Mouse (Mus musculus) small intestine, adult 2 months (tissue): Measurements from ENCODE around the gene Gnl1. TPM values are rescaled to one million over a fixed set of nuclear protein-coding genes. Genes with fewer than 3 reads are reported as not detected.

ENCODE experiments used
- H3K27ac ChIP-seq: fragments of 200-500 bp; 2 replicates; pipeline ENCODE4 v1.5.1; 2012; ENCODE audit warnings: low read depth, low read length, control low read depth, inconsistent platforms; ENCODE audit not compliant: insufficient read depth
- H3K27me3 ChIP-seq: fragments of 200-500 bp; 2 replicates; pipeline ENCODE4 v1.6.1; 2012; ENCODE audit warnings: mild to moderate bottlenecking, moderate library complexity, low read length, inconsistent platforms; ENCODE audit not compliant: control insufficient read depth, insufficient read depth
- H3K36me3 ChIP-seq: fragments of 200-500 bp; 2 replicates; pipeline ENCODE4 v1.6.1; 2012; ENCODE audit warnings: mild to moderate bottlenecking, low read length, control low read depth, inconsistent platforms; ENCODE audit not compliant: control insufficient read depth, insufficient read depth
- H3K4me1 ChIP-seq: fragments of 200-500 bp; 2 replicates; pipeline ENCODE4 v1.6.1; 2012; ENCODE audit warnings: low read length, inconsistent platforms, mixed read lengths; ENCODE audit not compliant: control insufficient read depth, insufficient read depth, insufficient read length
- H3K4me3 ChIP-seq: fragments of 200-500 bp; 2 replicates; pipeline ENCODE4 v1.5.1; 2012; ENCODE audit warnings: low read depth, mild to moderate bottlenecking, control low read depth, inconsistent platforms, low read length, moderate library complexity
- CTCF ChIP-seq: fragments of 200-500 bp; IDR thresholded peaks from 2 replicates; pipeline ENCODE4 v1.5.1; 2012; ENCODE audit warnings: low read depth, mild to moderate bottlenecking, control low read depth, inconsistent platforms, low read length, moderate library complexity, mixed read lengths; ENCODE audit not compliant: insufficient replicate concordance, insufficient read length; ENCODE audit errors: extremely low read depth
- POLR2A ChIP-seq: fragments of 200-500 bp; IDR thresholded peaks from 2 replicates; pipeline ENCODE4 v1.6.1; 2012; ENCODE audit warnings: low read depth, mild to moderate bottlenecking, control low read depth, inconsistent platforms, low read length, moderate library complexity
- WGBS: fragments of 180-500 bp; shearing (Covaris S2); methylation state at CpG from one replicate; pipeline ENCODE4 v1.1.7; 2018; 5-methylcytosine and 5-hydroxymethylcytosine counted together
- polyA plus RNA-seq: library from polyadenylated mRNA; depleted of rRNA; stranded (reverse); fragments of >200 nt; gene quantifications from 2 replicates; pipeline ENCODE4 v1.2.3, GENCODE M21; 2012

The Gnl1 gene
- polyA plus RNA-seq, 1 experiment: 24.7 TPM

GRCm38 (mm10) chr17:35978811-35979400 lies 745 bp upstream of the Gnl1 start:
- peak overlapping the region; percentile 65 for H3K27ac ChIP-seq
- WGBS: under 1% methylated on average over 40 of the region's 41 CpGs
- H3K4me3 ChIP-seq: peak overlapping the region; percentile 75
- H3K36me3 ChIP-seq: peaks cover 23% of the 10 kb centered on the region
- TF ChIP-seq POLR2A (no peak), CTCF (no peak)
- peaks cover 11% of the 10 kb centered on the region; the same call in 1 of the 2 replicates for H3K4me1 ChIP-seq
- no peaks in the 10 kb centered on the region for H3K27me3 ChIP-seq

GRCm38 (mm10) chr17:35980363-35980754 lies 708 bp downstream of the Gnl1 start:
- peaks cover 25% of the 10 kb centered on the region for H3K36me3 ChIP-seq
- H3K4me3 ChIP-seq: peak overlapping the region; percentile 75
- 1% methylated on average over 29 of the region's 29 CpGs for WGBS
- TF ChIP-seq POLR2A (no peak), CTCF (no peak)
- peaks cover 11% of the 10 kb centered on the region; the same call in 1 of the 2 replicates for H3K4me1 ChIP-seq
- H3K27ac ChIP-seq: peak overlapping the region; percentile 80
- H3K27me3 ChIP-seq: no peaks in the 10 kb centered on the region

GRCm38 (mm10) chr17:35981776-35982175 lies 2.1 kb downstream of the Gnl1 start:
- Histone ChIP-seq H3K27me3 (no peaks in the 10 kb centered on the region), H3K4me1 (peaks cover 11% of the 10 kb centered on the region; the same call in 1 of the 2 replicates), H3K36me3 (peaks cover 31% of the 10 kb centered on the region), H3K27ac (no peak overlapping the region), H3K4me3 (no peak overlapping the region)
- WGBS: 92% methylated on average over 9 of the region's 9 CpGs
- TF ChIP-seq POLR2A (no peak), CTCF (no peak)

GRCm38 (mm10) chr17:35991781-35992180 lies 12.1 kb downstream of the Gnl1 start:
- TF ChIP-seq POLR2A (no peak), CTCF (no peak)
- Histone ChIP-seq H3K4me3 (no peak overlapping the region), H3K27ac (no peak overlapping the region), H3K27me3 (no peaks in the 10 kb centered on the region), H3K36me3 (peaks cover 19% of the 10 kb centered on the region), H3K4me1 (peaks cover 2% of the 10 kb centered on the region; the same call in 1 of the 2 replicates)
- 49% methylated on average over 10 of the region's 10 CpGs for WGBS

- Histone ChIP-seq H3K27me3 (no peaks in the 10 kb centered on the region), H3K4me1 (peaks cover 4% of the 10 kb centered on the region), H3K4me3 (peak overlapping the region; percentile 41), H3K27ac (no peak overlapping the region), H3K36me3 (peaks cover 4% of the 10 kb centered on the region; the same call in 1 of the 2 replicates)
- 2% methylated on average over 17 of the region's 17 CpGs for WGBS
- TF ChIP-seq CTCF (peak; percentile 99), POLR2A (no peak)
Measured at GRCm38 (mm10) chr17:35993675-35994074, 14.0 kb downstream of the Gnl1 start.

- Histone ChIP-seq H3K27ac (peak overlapping the region; percentile 48), H3K27me3 (no peaks in the 10 kb centered on the region), H3K36me3 (no peaks in the 10 kb centered on the region), H3K4me3 (peak overlapping the region; percentile 56), H3K4me1 (peaks cover 4% of the 10 kb centered on the region)
- 3% methylated on average over 31 of the region's 31 CpGs for WGBS
- TF ChIP-seq POLR2A: peak; percentile 85; the same call in 1 of the 2 replicates
- TF ChIP-seq CTCF: no peak; the same call in 1 of the 2 replicates
Measured at GRCm38 (mm10) chr17:35994175-35994878, 14.7 kb downstream of the Gnl1 start.

GRCm38 (mm10) chr17:35994879-35995240 lies 15.2 kb downstream of the Gnl1 start:
- under 1% methylated on average over 14 of the region's 14 CpGs for WGBS
- TF ChIP-seq CTCF: no peak
- Histone ChIP-seq H3K4me1 (peaks cover 5% of the 10 kb centered on the region), H3K36me3 (no peaks in the 10 kb centered on the region), H3K4me3 (peak overlapping the region; percentile 56), H3K27me3 (no peaks in the 10 kb centered on the region), H3K27ac (peak overlapping the region; percentile 48; the same call in 1 of the 2 replicates)
